Mouse (Mus musculus): ENCODE results near the gene Impg2. TPM values are rescaled to one million over a fixed set of nuclear protein-coding genes. Genes with fewer than 3 reads are reported as not detected.
A peak's percentile ranks its signal among the peaks of the same experiment; 100 is the strongest.

Gene Impg2
- polyA plus RNA-seq (2012; rRNA removed): 0.55 and 0.59 TPM in 2 replicates

GRCm38 (mm10) chr16:56204051-56204450 lies at the start of gene Impg2:
Gene Impg2, plus strand, starts transcription at chr16:56204313.
- TF ChIP-seq POLR2A (IDR thresholded peaks at IDR 0.05; ENCODE audit: borderline replicate concordance, insufficient read depth, low read length): no peak
- no peaks in the 10 kb centered on the region for H3K4me1 ChIP-seq (ENCODE audit: control insufficient read depth, insufficient read depth, low read length)
- H3K27ac ChIP-seq (ENCODE audit: insufficient read depth, low read length): no peak within 1 kb of the TSS
- WGBS: 53% methylated on average over 6 of the region's 6 CpGs
- H3K27me3 ChIP-seq (ENCODE audit: control insufficient read depth, insufficient read depth, low read length): no peaks in the 10 kb centered on the region
- H3K4me3 ChIP-seq (replicated peaks; ENCODE audit: insufficient read depth, low read depth, low read length): no peak within 1 kb of the TSS
- DNase-seq: no peak

- no peak overlapping the region for H3K4me3 ChIP-seq (replicated peaks; ENCODE audit: insufficient read depth, low read depth, low read length)
- 84% methylated on average over 7 of the region's 7 CpGs for WGBS
- no peak overlapping the region for H3K27ac ChIP-seq (ENCODE audit: insufficient read depth, low read length)
- DNase-seq: no peak
- TF ChIP-seq CTCF (IDR thresholded peaks at IDR 0.05; ENCODE audit: borderline replicate concordance, insufficient read depth, low read depth, low read length): no peak
- TF ChIP-seq POLR2A (IDR thresholded peaks at IDR 0.05; ENCODE audit: borderline replicate concordance, insufficient read depth, low read length): no peak
- H3K27me3 ChIP-seq (ENCODE audit: control insufficient read depth, insufficient read depth, low read length): no peaks in the 10 kb centered on the region
- no peaks in the 10 kb centered on the region for H3K4me1 ChIP-seq (ENCODE audit: control insufficient read depth, insufficient read depth, low read length)
These were observed 40.6 kb upstream of the Impg2 start for GRCm38 (mm10) chr16:56163466-56163865.

- no peak overlapping the region for H3K27ac ChIP-seq (ENCODE audit: insufficient read depth, low read length)
- no peak for TF ChIP-seq CTCF (IDR thresholded peaks at IDR 0.05; ENCODE audit: borderline replicate concordance, insufficient read depth, low read depth, low read length)
- no peak for TF ChIP-seq POLR2A (IDR thresholded peaks at IDR 0.05; ENCODE audit: borderline replicate concordance, insufficient read depth, low read length)
- no peaks in the 10 kb centered on the region for H3K4me1 ChIP-seq (ENCODE audit: control insufficient read depth, insufficient read depth, low read length)
- H3K27me3 ChIP-seq (ENCODE audit: control insufficient read depth, insufficient read depth, low read length): no peaks in the 10 kb centered on the region
- H3K4me3 ChIP-seq (replicated peaks; ENCODE audit: insufficient read depth, low read depth, low read length): no peak overlapping the region
- DNase-seq: no peak
These were observed 33.9 kb upstream of the Impg2 start for GRCm38 (mm10) chr16:56170247-56170646.

- no peaks in the 10 kb centered on the region for H3K27me3 ChIP-seq (ENCODE audit: control insufficient read depth, insufficient read depth, low read length)
- 37% methylated on average over 8 of the region's 8 CpGs for WGBS
These were observed 28.1 kb upstream of the Impg2 start for GRCm38 (mm10) chr16:56175867-56176581.

GRCm38 (mm10) chr16:56186863-56187262 lies 17.2 kb upstream of the Impg2 start:
- no peak overlapping the region for H3K4me3 ChIP-seq (replicated peaks; ENCODE audit: insufficient read depth, low read depth, low read length)
- no peak overlapping the region for H3K27ac ChIP-seq (ENCODE audit: insufficient read depth, low read length)
- no peaks in the 10 kb centered on the region for H3K27me3 ChIP-seq (ENCODE audit: control insufficient read depth, insufficient read depth, low read length)
- H3K4me1 ChIP-seq (ENCODE audit: control insufficient read depth, insufficient read depth, low read length): no peaks in the 10 kb centered on the region
- TF ChIP-seq POLR2A (IDR thresholded peaks at IDR 0.05; ENCODE audit: borderline replicate concordance, insufficient read depth, low read length) (no peak), CTCF (IDR thresholded peaks at IDR 0.05; ENCODE audit: borderline replicate concordance, insufficient read depth, low read depth, low read length) (no peak)
- WGBS: 74% methylated on average over 4 of the region's 4 CpGs
- DNase-seq: no peak

More at GRCm38 (mm10) chr16:56175867-56176581, 28.1 kb upstream of the Impg2 start:
- H3K27ac ChIP-seq (ENCODE audit: insufficient read depth, low read length): no peak overlapping the region
- peak; percentile 10 to 17 for DNase-seq
- no peaks in the 10 kb centered on the region for H3K4me1 ChIP-seq (ENCODE audit: control insufficient read depth, insufficient read depth, low read length)
- TF ChIP-seq POLR2A (IDR thresholded peaks at IDR 0.05; ENCODE audit: borderline replicate concordance, insufficient read depth, low read length) (no peak), CTCF (IDR thresholded peaks at IDR 0.05; ENCODE audit: borderline replicate concordance, insufficient read depth, low read depth, low read length) (peak; percentile 60)
- no peak overlapping the region for H3K4me3 ChIP-seq (replicated peaks; ENCODE audit: insufficient read depth, low read depth, low read length)

GRCm38 (mm10) chr16:56188198-56188597 lies 15.9 kb upstream of the Impg2 start:
- no peaks in the 10 kb centered on the region for H3K4me1 ChIP-seq (ENCODE audit: control insufficient read depth, insufficient read depth, low read length)
- TF ChIP-seq CTCF (IDR thresholded peaks at IDR 0.05; ENCODE audit: borderline replicate concordance, insufficient read depth, low read depth, low read length): no peak
- no peak for TF ChIP-seq POLR2A (IDR thresholded peaks at IDR 0.05; ENCODE audit: borderline replicate concordance, insufficient read depth, low read length)
- no peak for DNase-seq
- 76% methylated on average over 9 of the region's 9 CpGs for WGBS
- no peak overlapping the region for H3K4me3 ChIP-seq (replicated peaks; ENCODE audit: insufficient read depth, low read depth, low read length)
- H3K27ac ChIP-seq (ENCODE audit: insufficient read depth, low read length): no peak overlapping the region
- no peaks in the 10 kb centered on the region for H3K27me3 ChIP-seq (ENCODE audit: control insufficient read depth, insufficient read depth, low read length)

- Histone ChIP-seq H3K4me1 (ENCODE audit: control insufficient read depth, insufficient read depth, low read length) (no peaks in the 10 kb centered on the region), H3K4me3 (replicated peaks; ENCODE audit: insufficient read depth, low read depth, low read length) (no peak overlapping the region), H3K27ac (ENCODE audit: insufficient read depth, low read length) (no peak overlapping the region), H3K27me3 (ENCODE audit: control insufficient read depth, insufficient read depth, low read length) (no peaks in the 10 kb centered on the region)
- no peak for DNase-seq
- 79% methylated on average over 3 of the region's 3 CpGs for WGBS
- no peak for TF ChIP-seq CTCF (IDR thresholded peaks at IDR 0.05; ENCODE audit: borderline replicate concordance, insufficient read depth, low read depth, low read length)
- TF ChIP-seq POLR2A (IDR thresholded peaks at IDR 0.05; ENCODE audit: borderline replicate concordance, insufficient read depth, low read length): no peak
These were observed 8.6 kb downstream of the Impg2 start for GRCm38 (mm10) chr16:56212740-56213139.

- H3K4me3 ChIP-seq (replicated peaks; ENCODE audit: insufficient read depth, low read depth, low read length): no peak overlapping the region
- no peak overlapping the region for H3K27ac ChIP-seq (ENCODE audit: insufficient read depth, low read length)
- H3K27me3 ChIP-seq (ENCODE audit: control insufficient read depth, insufficient read depth, low read length): no peaks in the 10 kb centered on the region
- no peaks in the 10 kb centered on the region for H3K4me1 ChIP-seq (ENCODE audit: control insufficient read depth, insufficient read depth, low read length)
- DNase-seq: no peak
- no peak for TF ChIP-seq POLR2A (IDR thresholded peaks at IDR 0.05; ENCODE audit: borderline replicate concordance, insufficient read depth, low read length)
- no peak for TF ChIP-seq CTCF (IDR thresholded peaks at IDR 0.05; ENCODE audit: borderline replicate concordance, insufficient read depth, low read depth, low read length)
These were observed 23.6 kb downstream of the Impg2 start for GRCm38 (mm10) chr16:56227686-56228085.
